Mouse (Mus musculus): ENCODE results near the gene Memo1. TPM values are rescaled to one million over a fixed set of nuclear protein-coding genes. Genes with fewer than 3 reads are reported as not detected.
A peak's percentile ranks its signal among the peaks of the same experiment; 100 is the strongest.
"Not testable (repeated sequence)": the region's sequence is repeated elsewhere in the genome, so short reads cannot be mapped to it uniquely, and the experiment has no call there.

Gene Memo1
- polyA plus RNA-seq, 1 experiment from 2014 or later = 85.3 TPM

GRCm38 (mm10) chr17:74316309-74316863 is 21.1 kb upstream of the Memo1 start:
- H3K4me2 ChIP-seq = peak overlapping the region; percentile 67
- peak overlapping the region; percentile 61 for H3K9ac ChIP-seq
- peaks cover 6% of the 10 kb centered on the region for H3K4me1 ChIP-seq
- no peaks in the 10 kb centered on the region for H3K9me3 ChIP-seq
- peak overlapping the region; percentile 76 for H3K4me3 ChIP-seq
- ATAC-seq (ENCODE audit: insufficient number of reproducible peaks, low FRiP score, low TSS enrichment, low read depth) = peak; percentile 90
- peaks cover 13% of the 10 kb centered on the region for H3K36me3 ChIP-seq
- peak overlapping the region; percentile 88 for H3K27ac ChIP-seq
- H3K27me3 ChIP-seq = no peaks in the 10 kb centered on the region
- under 1% methylated on average over 48 of the region's 48 CpGs for WGBS

- H3K27ac ChIP-seq = peak overlapping the region; percentile 88
- under 1% methylated on average over 45 of the region's 45 CpGs for WGBS
- no peaks in the 10 kb centered on the region for H3K9me3 ChIP-seq
- ATAC-seq (ENCODE audit: insufficient number of reproducible peaks, low FRiP score, low TSS enrichment, low read depth) = peak; percentile 73
- H3K36me3 ChIP-seq = peaks cover 16% of the 10 kb centered on the region
- peak overlapping the region; percentile 61 for H3K9ac ChIP-seq
- no peaks in the 10 kb centered on the region for H3K27me3 ChIP-seq
- peaks cover 6% of the 10 kb centered on the region for H3K4me1 ChIP-seq
- peak overlapping the region; percentile 67 for H3K4me2 ChIP-seq
- H3K4me3 ChIP-seq = peak overlapping the region; percentile 76
Measured at GRCm38 (mm10) chr17:74315445-74316308, 20.4 kb upstream of the Memo1 start.

- no peaks in the 10 kb centered on the region for H3K4me1 ChIP-seq
- no peak overlapping the region for H3K9ac ChIP-seq
- 83% methylated on average over 1 of the region's 1 CpGs for WGBS
- no peaks in the 10 kb centered on the region for H3K27me3 ChIP-seq
- H3K9me3 ChIP-seq = no peaks in the 10 kb centered on the region
- no peak for ATAC-seq (ENCODE audit: insufficient number of reproducible peaks, low FRiP score, low TSS enrichment, low read depth)
- no peak overlapping the region for H3K4me3 ChIP-seq
- H3K27ac ChIP-seq = no peak overlapping the region
- peaks cover 65% of the 10 kb centered on the region for H3K36me3 ChIP-seq
- no peak overlapping the region for H3K4me2 ChIP-seq
Measured at GRCm38 (mm10) chr17:74306021-74306420, 10.7 kb upstream of the Memo1 start.

- WGBS = 92% methylated on average over 4 of the region's 4 CpGs
Measured at GRCm38 (mm10) chr17:74305616-74306015, 10.3 kb upstream of the Memo1 start.

GRCm38 (mm10) chr17:74304060-74304459 is 8.7 kb upstream of the Memo1 start:
- no peaks in the 10 kb centered on the region for H3K9me3 ChIP-seq
- no peak overlapping the region for H3K9ac ChIP-seq
- no peak overlapping the region for H3K4me2 ChIP-seq
- no peak overlapping the region for H3K27ac ChIP-seq
- ATAC-seq (ENCODE audit: insufficient number of reproducible peaks, low FRiP score, low TSS enrichment, low read depth) = no peak
- H3K4me3 ChIP-seq = no peak overlapping the region
- peaks cover 65% of the 10 kb centered on the region for H3K36me3 ChIP-seq
- no peaks in the 10 kb centered on the region for H3K27me3 ChIP-seq
- 91% methylated on average over 4 of the region's 4 CpGs for whole genome bisulfite sequencing
- no peaks in the 10 kb centered on the region for H3K4me1 ChIP-seq

More at GRCm38 (mm10) chr17:74305616-74306015, 10.3 kb upstream of the Memo1 start:
- no peak overlapping the region for H3K9ac ChIP-seq
- H3K36me3 ChIP-seq = peaks cover 69% of the 10 kb centered on the region
- ATAC-seq (ENCODE audit: insufficient number of reproducible peaks, low FRiP score, low TSS enrichment, low read depth) = no peak
- H3K9me3 ChIP-seq = no peaks in the 10 kb centered on the region
- H3K4me2 ChIP-seq = no peak overlapping the region
- H3K27me3 ChIP-seq = no peaks in the 10 kb centered on the region
- no peak overlapping the region for H3K27ac ChIP-seq
- no peaks in the 10 kb centered on the region for H3K4me1 ChIP-seq
- no peak overlapping the region for H3K4me3 ChIP-seq

- Histone ChIP-seq H3K9me3 (no peaks in the 10 kb centered on the region), H3K27me3 (no peaks in the 10 kb centered on the region), H3K4me3 (no peak overlapping the region), H3K9ac (no peak overlapping the region), H3K36me3 (peaks cover 41% of the 10 kb centered on the region), H3K27ac (no peak overlapping the region), H3K4me2 (no peak overlapping the region), H3K4me1 (no peaks in the 10 kb centered on the region)
- ATAC-seq (ENCODE audit: insufficient number of reproducible peaks, low FRiP score, low TSS enrichment, low read depth) = no peak
- WGBS = 88% methylated on average over 5 of the region's 5 CpGs
Measured at GRCm38 (mm10) chr17:74300089-74300488, 4.8 kb upstream of the Memo1 start.

GRCm38 (mm10) chr17:74296991-74297390 is 1.7 kb upstream of the Memo1 start:
- peaks cover 27% of the 10 kb centered on the region for H3K36me3 ChIP-seq
- not testable (repeated sequence) for H3K4me1 ChIP-seq; H3K4me3 ChIP-seq; H3K27ac ChIP-seq; H3K27me3 ChIP-seq; H3K9ac ChIP-seq; H3K9me3 ChIP-seq; ATAC-seq (ENCODE audit: insufficient number of reproducible peaks, low FRiP score, low TSS enrichment, low read depth); H3K4me2 ChIP-seq
- 94% methylated on average over 5 of the region's 5 CpGs for WGBS

GRCm38 (mm10) chr17:74296076-74296823 is 929 bp upstream of the Memo1 start:
- H3K4me1 ChIP-seq = peaks cover 10% of the 10 kb centered on the region
- H3K36me3 ChIP-seq = peaks cover 20% of the 10 kb centered on the region
- no peak for ATAC-seq (ENCODE audit: insufficient number of reproducible peaks, low FRiP score, low TSS enrichment, low read depth)
- H3K27ac ChIP-seq = peak overlapping the region; percentile 99
- H3K4me2 ChIP-seq = peak overlapping the region; percentile 62
- H3K9me3 ChIP-seq = no peaks in the 10 kb centered on the region
- H3K9ac ChIP-seq = peak overlapping the region; percentile 92; the same call in 1 of the 2 replicates
- H3K27me3 ChIP-seq = no peaks in the 10 kb centered on the region
- peak overlapping the region; percentile 94 for H3K4me3 ChIP-seq
- 36% methylated on average over 11 of the region's 11 CpGs for WGBS

GRCm38 (mm10) chr17:74294426-74295025 is 795 bp downstream of the Memo1 start:
- Histone ChIP-seq H3K4me1 (peaks cover 14% of the 10 kb centered on the region), H3K4me2 (peak overlapping the region; percentile 53), H3K9me3 (no peaks in the 10 kb centered on the region), H3K4me3 (peak overlapping the region; percentile 94), H3K36me3 (peaks cover 8% of the 10 kb centered on the region; the same call in 1 of the 2 replicates), H3K27ac (peak overlapping the region; percentile 99), H3K27me3 (no peaks in the 10 kb centered on the region), H3K9ac (peak overlapping the region; percentile 92)
- ATAC-seq (ENCODE audit: insufficient number of reproducible peaks, low FRiP score, low TSS enrichment, low read depth) = peak; percentile 87
- under 1% methylated on average over 64 of the region's 80 CpGs for WGBS

GRCm38 (mm10) chr17:74293687-74294425 is 1.5 kb downstream of the Memo1 start:
- Histone ChIP-seq H3K4me2 (peak overlapping the region; percentile 53), H3K27me3 (no peaks in the 10 kb centered on the region), H3K9me3 (no peaks in the 10 kb centered on the region), H3K9ac (peak overlapping the region; percentile 92), H3K36me3 (peaks cover 4% of the 10 kb centered on the region; the same call in 1 of the 2 replicates), H3K4me1 (peaks cover 14% of the 10 kb centered on the region), H3K27ac (peak overlapping the region; percentile 99), H3K4me3 (peak overlapping the region; percentile 94)
- under 1% methylated on average over 18 of the region's 18 CpGs for WGBS
- no peak for ATAC-seq (ENCODE audit: insufficient number of reproducible peaks, low FRiP score, low TSS enrichment, low read depth)

Data from limb, embryonic 15.5 days (tissue).